Mouse (Mus musculus) heart, adult 2 months (tissue): ENCODE measurements at regions not wholly inside any gene's neighbourhood (a gene's known extent, or its start where the extent isn't known, plus 50 kb on each side); places are given as distances from the start of the nearest gene placed in this dataset.

Experiments used
- CTCF ChIP-seq: fragments of 200-600 bp; IDR thresholded peaks from 2 replicates; pipeline ENCODE4 v1.8.1; 2022; ENCODE audit warnings: antibody characterized with exemption, mild to moderate bottlenecking, moderate library complexity
- POLR2A ChIP-seq: fragments of 200-500 bp; IDR thresholded peaks from 2 replicates; pipeline ENCODE4 v1.6.1; 2011; ENCODE audit warnings: mild to moderate bottlenecking, low read depth, low read length, control low read depth; ENCODE audit not compliant: insufficient read depth

- TF ChIP-seq CTCF: no peak
- TF ChIP-seq POLR2A: no peak
These were observed 132.2 kb upstream of the Smarca2 start for GRCm38 (mm10) chr19:26472659-26473058.
